Mouse (Mus musculus): ENCODE measurements around the gene Bach1.
A peak's percentile ranks its signal among the peaks of the same experiment; 100 is the strongest.

The Bach1 gene

DNA sequence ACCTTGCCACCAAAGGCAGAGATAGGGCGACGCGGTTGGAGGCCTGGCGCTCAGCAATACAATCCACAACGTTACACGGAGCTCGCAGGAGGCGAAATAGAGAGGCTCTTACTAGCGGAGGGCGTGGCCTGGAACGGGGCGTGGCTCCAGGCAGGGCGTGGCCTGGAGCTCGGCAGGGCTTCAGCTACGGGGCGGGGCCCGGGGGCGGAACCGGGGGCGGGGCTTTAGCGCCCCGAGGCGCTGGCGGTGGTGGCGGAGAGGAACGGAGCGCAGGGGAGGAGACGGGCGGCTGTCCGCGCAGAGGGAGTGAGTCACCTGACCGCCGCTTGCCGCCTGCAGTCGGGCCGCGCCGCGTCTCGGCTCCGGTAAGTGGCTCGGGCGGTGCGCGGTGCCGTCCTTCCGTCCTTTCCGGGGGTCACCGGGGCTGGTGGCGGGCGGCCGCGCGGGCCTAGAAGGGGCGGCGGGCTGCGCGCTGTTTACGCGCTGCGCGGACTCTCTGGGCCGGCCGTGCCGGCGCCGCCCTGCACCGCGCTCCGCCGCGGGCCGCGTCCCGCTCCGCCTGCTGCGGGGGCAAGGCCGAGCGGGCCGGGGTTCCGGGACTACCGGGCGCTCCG lies at the start of gene Bach1:
Gene Bach1 (plus strand): TSS at position 254 of the 614 bp plus-strand sequence.
- DNase-seq (ENCODE audit: low read depth, low spot score) = peak; percentile 86

DNA sequence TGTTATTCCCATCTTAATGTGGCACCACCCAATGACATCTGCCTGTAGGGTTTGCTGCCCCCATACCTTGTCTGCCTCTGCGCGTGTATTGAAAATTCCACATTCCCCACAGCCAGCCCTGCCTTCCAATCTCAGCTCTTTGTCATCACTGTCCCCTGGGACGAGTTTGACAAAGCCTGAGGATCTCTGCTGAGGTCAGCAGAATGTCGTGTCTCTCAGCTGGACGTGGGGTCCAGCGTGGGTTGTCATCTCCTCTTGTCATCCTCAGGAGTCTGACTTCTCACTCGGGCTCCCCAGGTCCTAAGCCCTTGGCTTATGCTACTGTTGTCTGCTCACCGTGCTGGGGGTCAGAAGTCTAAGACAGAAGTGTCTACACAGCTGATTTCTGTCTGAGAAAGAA lies 46.4 kb upstream of the Bach1 start:
- no peak for DNase-seq (ENCODE audit: low read depth, low spot score)

DNA sequence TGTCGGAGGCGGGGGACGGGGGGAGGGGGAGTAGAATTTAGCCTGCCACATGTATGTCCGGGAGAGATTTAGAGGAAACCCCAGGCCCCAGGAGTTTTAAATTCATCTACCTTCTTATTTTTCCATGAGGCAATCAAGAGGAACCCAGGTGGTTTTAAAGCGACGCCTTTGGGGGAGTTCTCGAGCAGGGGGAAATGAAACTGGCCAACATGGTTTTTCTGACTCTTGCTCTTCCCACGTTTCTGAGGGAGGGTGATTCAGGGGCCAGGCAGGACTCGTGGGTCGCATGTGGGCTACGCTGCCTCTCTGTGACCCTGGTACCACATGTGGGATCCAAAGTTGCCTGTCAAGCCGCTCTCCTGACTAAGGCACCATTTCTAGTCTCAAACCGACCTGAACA lies 45.8 kb upstream of the Bach1 start:
- no peak for DNase-seq (ENCODE audit: low read depth, low spot score)

DNA sequence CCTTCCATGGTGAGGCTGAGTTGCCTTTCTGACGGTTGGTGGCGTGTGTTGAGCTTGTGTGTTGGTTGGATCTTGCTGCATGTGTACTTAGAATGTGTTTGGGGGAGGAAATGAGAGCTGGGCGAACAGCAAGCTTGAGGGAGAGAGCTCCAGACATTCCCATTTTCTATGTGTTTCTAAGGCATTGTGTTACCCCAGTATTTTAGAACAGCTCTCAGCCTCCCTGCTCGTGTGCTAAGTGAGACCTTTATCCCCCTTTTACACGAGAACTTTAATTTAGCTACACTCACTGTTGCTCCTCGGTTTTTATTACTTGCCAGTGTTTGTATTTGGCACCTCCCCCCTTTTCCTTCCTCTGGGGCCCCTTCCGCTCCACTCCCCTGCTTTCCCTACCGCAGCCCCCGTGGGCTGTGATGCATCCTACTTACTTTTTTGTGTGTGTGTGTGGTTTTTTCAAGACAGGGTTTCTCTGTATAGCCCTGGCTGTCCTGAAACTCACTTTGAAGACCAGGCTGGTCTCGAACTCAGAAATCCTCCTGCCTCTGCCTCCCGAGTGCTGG lies 44.6 kb upstream of the Bach1 start:
- no peak for DNase-seq (ENCODE audit: low read depth, low spot score)

DNA sequence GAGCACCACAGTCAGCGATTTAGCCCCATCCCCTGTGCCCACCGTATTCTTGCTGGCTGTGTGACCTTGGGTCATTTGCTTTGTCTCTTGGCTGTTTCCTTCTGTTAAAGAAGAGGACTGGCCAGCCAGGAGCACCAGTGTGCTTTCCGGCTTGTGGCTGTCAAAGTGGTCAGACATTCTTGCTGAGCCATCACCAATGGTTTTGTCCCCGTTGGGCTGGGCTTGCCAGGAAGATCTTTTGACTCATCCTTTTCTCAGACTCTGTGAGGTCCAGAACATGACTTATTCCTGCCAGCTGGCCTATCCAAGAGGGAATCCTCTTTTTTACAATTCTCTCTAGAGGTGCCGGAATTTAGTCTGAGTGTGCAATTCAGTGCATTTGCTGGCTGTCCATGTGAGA lies 43.7 kb upstream of the Bach1 start:
- no peak for DNase-seq (ENCODE audit: low read depth, low spot score)

DNA sequence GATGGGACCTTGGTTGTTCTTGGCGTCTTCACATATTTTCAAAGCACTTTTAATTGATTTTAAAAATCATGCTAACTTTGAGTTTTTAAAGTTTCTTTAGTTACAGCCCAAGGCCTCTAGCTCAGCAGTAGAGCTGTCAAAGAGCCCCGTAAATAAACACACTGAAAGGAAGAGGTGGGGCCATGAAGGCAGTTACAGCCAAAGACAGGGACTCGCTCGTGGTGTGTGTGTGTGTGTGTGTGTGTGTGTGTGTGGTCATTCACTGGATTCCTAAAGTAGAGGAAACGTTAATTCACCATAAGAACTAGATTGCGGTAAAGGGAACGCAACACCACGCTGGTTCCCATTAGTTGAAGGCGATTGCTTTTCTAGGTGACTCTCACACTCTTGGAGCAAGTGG lies 43.2 kb upstream of the Bach1 start:
- DNase-seq (ENCODE audit: low read depth, low spot score) = no peak

DNA sequence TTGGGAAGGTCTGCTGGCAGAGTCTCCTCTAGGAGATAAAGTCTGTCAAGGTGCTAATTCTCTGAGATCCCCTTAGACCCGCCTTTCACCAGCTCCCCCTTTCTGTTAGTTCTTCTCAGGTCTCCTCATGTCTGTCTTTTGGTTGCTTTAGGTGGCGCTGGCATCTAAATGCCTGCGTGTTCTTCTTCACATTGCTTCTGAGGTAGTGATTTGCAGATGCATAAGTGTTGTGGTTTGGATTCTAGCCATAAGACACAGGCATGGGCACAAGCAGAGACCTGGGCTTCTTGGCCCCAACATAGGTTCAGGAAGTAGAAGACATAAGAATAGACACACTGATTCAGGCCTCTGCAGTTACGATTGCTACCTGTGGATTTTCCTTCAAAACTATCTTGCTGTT lies 42.0 kb upstream of the Bach1 start:
- no peak for DNase-seq (ENCODE audit: low read depth, low spot score)

DNA sequence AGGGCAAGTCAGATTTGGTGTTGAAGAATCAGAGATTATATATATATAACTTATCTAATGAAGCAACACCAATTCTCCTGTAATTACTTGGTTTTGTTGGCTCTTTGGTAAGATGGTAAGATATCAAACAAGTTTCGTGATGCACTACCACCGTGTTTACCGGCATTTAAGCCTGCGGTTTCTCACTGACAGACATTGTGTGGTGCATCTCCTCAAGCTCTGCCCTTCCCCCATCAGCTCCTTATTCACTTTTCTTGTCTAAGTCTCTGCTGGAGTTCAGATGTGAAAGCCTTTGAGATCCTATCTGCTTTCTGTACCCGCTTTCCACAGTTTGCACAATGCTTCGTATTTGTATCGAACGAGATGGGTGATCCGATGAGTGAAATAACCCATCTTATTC lies 41.5 kb upstream of the Bach1 start:
- no peak for DNase-seq (ENCODE audit: low read depth, low spot score)

DNA sequence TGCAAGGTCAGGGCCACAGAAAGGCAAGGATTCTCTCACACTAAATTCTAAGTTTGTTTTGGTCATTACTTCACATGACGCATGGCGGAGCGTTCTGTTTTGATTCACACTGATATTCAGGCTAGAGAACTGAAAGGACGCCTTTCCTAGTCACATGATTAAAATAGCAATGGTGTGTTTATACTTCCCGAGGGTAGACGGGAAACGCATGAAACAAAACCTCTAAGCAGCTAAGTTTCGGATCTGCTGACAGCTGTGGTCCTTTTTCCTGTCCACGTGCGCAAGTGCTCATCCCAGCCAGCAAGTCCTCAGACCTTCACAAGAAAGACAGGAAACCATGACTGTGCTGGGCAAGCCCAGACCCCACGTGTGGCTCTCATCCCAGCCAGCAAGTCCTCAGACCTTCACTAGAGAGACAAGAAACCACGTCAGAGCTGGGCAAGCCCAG lies 37.7 kb upstream of the Bach1 start:
- no peak for DNase-seq (ENCODE audit: low read depth, low spot score)

DNA sequence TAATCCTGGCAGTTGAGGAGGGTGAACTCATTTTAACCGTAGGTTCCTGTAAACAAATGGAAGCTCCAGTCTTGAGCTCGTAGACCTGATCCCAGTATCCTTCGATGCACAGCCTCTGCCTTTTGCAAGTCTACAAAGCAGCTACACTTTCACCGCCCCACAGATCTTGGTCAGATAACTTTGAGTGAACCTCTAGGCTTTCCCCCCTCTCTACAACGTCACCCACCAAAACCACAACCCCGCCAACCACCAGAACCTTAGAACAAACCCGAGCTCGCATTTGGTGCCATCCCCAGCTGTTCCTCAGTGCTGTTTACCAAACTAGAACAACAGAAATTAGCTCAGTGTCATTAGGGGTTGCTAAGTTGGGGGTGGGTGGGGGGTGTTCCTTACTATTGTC lies 37.1 kb upstream of the Bach1 start:
- no peak for DNase-seq (ENCODE audit: low read depth, low spot score)

DNA sequence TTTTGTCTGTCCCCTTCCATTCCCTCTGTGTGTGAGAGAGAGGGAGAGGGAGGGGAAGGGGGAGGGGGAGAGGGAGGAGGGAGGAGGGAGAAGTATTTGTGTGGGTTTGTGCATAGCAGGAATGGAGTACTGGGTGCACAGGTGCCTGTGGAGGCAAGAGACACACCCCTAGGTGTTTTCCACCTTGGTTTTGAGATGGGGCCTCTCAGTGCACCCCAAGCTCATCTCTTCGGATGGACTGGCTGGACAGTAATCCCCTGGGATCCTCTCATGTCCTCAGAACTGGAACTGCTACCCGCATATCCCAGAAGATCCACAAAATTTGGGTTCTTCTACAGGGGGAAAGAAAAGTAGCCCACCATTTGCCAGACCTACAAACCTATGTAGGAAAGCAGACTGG lies 36.2 kb upstream of the Bach1 start:
- DNase-seq (ENCODE audit: low read depth, low spot score) = no peak

DNA sequence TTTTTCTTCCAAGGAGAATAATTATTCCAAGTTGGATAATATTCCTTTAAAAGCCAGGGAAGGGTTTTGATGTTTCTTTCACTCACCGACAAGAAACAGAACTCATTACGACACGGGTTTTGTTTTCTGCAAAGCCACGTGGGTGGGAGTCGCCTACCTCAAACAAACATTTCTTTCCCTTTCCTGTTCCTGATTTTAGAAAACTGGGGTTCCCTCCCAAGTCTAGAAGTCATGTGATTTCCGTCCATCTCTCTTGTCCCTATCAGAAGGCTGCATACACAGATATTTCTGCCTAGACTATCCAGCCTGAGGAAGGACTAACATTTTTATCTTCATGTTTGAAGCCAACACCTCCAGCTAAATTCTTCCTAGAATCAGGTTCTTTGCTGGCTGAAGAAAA lies 34.9 kb upstream of the Bach1 start:
- DNase-seq (ENCODE audit: low read depth, low spot score) = no peak

DNA sequence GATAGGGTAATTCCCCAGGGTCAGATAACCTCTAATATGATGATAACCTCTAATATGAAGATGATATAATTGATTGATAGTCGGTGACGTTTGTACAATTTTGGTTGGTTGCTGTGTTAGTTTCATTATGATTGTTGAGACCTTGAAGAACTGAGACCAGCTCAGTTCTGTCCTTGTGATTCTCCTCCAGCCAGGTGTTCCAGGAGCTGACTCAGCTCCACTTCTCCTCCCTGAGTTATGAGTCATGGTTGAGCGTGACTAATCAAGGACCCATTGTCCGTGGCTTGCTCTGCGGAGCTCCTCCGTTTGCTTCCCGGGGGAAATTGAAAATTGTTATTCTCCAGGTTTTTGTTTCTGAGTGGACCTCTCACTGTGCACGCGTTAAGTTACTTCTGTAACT lies 33.5 kb upstream of the Bach1 start:
- no peak for DNase-seq (ENCODE audit: low read depth, low spot score)

DNA sequence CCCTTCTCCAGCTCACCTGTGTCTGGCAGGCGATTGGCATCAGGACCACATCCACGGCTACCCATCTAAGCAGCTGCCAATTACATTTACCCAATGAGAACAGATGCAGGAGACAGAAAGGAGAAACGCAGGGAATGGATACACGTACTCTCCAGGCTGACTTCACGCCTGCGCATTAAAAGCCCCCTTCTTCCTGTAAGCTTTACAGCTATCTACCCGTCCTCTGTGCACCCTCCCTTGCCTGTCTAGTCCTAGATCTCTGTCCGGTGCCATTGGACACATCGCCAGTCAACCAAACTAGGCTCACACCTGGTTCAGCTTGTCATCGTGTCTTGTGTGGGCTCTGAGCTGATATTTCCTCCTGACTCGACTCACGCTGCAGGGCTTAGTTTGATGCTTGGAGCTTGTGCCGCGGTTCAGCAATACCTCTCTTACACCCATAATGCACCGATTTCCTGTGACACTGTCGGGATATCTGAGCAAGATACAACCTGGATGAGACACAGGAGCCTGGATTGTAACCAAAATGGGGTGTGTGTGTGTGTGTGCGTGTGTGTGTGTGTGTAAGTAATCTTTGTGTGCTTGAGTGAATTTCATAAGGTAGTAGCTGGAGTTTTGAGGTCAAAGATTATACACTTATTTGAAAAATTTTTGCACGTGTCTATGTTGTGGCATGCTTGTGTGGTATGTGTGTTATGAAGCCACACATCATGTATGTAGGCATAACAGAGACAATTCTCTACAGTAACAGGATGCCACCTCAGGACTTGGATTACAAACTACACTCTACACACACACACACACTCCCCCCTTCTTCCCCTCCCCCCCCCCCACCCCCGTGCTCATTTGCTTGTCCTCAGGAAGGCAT lies 32.8 kb upstream of the Bach1 start:
- no peak for DNase-seq (ENCODE audit: low read depth, low spot score)

DNA sequence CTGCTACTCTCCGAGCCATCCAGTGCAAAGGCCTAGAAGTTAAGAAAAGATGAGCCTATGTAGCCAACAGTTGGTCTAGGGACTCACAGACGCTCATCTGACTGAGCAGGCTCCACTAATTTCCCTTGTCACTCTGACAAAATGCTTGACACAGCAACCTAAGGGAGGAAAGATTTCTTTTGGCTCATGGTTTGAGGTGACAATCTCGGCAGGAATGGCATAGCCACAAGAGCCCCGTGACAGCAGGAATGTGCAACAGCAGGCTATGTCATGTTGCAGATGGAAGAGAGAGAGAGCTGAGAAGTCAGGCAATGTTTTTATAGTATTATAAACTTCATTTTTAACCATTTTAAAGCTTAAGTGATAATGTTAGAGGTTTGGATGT lies 32.1 kb upstream of the Bach1 start:
- DNase-seq (ENCODE audit: low read depth, low spot score) = no peak

DNA sequence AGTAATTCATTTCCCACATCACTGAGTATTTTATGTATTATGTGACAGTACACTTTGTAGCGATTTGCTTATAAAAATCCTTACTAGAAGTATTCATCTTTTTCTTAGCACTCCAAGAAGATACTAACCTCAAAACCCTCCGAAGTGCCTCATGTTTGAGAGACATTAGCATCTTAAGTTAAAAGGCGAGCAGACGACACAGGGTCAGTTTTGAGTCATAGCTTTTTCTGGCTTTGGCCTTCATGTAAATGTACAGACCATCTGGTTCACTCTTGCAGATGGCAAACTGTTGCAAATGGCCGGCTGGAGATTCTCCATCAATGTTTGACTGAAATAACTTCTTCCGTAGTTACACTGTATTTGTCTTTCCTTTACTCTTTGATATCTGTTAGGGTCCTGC lies 30.7 kb upstream of the Bach1 start:
- no peak for DNase-seq (ENCODE audit: low read depth, low spot score)

DNA sequence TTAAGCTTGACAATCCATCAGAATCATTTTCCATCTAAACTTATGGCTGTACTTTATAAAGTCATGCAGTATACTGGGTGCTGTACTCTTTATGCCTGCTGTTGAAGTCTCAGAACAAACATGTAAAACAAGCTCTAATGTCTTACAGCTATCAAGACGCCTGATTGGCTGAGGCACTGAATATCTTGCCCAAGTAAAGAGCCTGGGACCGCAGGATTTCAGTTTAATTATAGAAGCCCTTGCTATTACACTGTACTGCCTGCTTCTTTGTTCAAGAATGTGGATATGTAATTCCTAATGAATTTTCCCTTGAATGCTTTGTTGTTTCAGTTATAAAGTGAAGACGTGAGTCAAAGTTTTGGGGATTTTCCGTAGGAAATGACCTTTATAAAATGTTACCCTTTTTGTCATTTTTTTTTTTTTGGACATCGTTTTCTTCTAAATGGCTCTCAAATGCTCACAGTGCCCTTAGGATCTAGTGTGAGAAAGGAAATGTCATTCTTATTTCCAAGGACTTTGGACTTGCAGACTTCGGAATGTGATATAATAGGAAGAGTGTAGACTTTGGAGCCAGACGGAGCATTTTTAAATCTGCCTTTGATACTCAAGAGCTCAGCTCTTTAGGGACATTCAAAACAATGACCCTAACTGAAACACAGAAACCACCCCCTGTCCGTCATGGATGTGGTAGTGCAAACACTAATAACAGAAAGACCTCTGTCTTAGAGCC lies 28.5 kb upstream of the Bach1 start:
- DNase-seq (ENCODE audit: low read depth, low spot score) = no peak

DNA sequence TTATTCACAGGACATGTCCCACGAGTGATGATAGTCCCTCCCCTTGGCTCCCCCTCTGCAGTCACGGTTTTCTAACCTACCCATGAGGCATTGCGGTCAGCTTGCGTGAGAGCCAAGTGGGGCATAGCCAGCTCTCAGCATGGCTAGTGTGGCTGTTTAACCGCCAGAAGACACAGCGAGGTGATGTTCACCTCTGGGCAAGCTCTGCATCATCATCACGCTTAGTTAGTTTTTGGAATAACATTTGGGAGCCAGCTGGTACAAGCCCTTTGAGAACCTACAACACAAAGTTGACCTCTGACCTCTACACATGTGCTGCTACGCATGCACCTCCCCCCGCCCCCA lies 28.0 kb upstream of the Bach1 start:
- DNase-seq (ENCODE audit: low read depth, low spot score) = no peak

DNA sequence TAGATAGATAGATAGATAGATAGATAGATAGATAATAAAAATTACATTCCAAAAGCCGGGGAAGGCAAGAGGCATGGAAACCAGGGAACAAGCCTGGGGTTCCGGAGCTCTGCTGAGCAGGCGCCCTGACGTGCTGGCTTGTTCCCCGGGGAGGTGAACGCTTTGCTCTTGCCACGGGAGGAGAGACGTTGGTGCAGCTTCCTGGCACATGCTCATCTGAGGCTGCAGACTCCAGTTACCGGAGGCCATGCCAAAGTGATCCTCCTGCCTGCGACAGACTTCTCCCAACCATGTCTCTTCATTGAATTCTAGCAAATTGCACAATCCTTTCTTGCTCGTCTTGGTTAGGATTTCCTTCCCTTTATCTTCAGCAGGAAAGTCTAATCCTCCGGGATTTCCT lies 27.4 kb upstream of the Bach1 start:
- no peak for DNase-seq (ENCODE audit: low read depth, low spot score)

DNA sequence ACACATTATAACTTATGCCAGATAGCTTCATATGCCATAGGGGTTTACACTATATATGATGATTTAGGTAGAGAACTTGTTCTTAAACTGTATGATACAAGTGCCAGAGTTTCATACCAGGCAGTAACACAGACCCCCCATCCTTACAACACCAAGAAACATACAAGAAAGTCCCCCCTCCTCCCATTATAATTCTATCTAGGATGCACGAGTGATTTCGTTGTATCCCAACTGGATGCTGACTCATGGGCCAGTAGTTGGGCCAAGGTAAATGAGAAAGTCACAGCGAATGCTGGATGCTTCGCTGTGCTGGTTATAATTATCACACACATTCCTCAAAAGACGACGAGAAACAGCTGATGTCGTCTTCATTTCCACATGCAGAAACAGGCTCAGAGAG lies 25.6 kb upstream of the Bach1 start:
- no peak for DNase-seq (ENCODE audit: low read depth, low spot score)

DNA sequence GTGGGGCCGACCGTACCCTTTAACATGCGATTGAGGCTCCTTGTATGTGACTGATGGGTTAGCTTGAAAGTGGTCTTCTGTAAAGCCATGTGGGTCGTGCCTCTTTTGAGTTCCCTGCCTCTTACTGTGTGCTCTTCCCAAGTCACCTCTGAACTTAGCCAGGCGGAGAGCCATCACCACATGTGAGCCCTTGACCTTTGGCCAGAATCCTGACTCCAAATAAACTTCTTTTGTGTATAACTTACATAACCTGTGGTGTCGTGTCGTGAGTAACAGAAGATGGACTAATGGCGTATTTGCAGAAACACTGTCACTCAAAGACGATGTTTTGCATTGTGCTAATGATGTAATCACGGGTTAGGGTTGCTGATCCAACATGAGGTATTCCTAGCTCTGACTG lies 22.6 kb upstream of the Bach1 start:
- DNase-seq (ENCODE audit: low read depth, low spot score) = no peak

DNA sequence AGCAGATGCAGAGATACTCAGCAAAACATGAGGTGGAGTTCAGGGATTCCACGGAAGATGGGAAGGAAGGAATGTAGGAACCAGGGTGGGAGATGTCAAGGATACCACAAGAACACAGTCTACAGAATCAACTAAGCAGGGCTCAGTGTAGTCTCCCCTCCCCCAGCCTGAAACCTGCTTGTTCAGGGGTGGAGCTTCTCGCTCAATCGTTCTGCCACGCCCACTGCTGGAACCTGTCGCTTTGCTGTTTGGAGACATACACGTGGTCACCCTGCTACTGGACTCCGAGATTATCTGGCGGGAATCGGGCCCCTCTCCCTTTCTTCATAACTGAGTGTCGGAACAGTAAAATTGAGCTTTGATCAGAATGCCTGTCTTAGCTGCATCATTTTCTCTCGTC lies 20.1 kb upstream of the Bach1 start:
- no peak for DNase-seq (ENCODE audit: low read depth, low spot score)
